Mouse (Mus musculus): ENCODE measurements around the gene Ankrd13b.

DNA sequence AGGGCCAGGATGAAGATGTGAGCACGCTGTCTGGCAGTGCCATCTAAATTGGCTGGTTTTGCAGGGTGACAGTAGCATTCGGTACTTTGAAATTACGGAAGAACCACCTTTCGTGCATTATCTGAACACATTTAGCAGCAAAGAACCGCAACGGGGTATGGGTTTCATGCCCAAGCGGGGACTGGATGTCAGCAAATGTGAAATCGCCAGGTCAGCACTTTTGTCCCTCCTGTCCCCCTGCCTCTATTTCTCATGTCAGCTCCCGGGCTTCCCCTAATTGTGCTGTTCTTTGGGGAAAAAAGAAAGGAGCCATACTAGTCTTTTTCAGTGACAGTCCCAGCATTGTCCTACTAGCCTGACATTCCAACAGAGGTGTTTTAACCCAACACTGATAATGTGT, 21.1 kb downstream of the Ankrd13b start:
- no peak for TF ChIP-seq EP300 (IDR thresholded peaks at IDR 0.05; ENCODE audit: low read depth in 1 of 2, low read length in 2 of 2)
- TF ChIP-seq MXI1 (IDR thresholded peaks at IDR 0.05; ENCODE audit: low read depth, low read length): no peak
- TF ChIP-seq POLR2A (IDR thresholded peaks at IDR 0.05; ENCODE audit: control insufficient read depth in 1 of 2, insufficient read depth in 1 of 2, low read depth in 1 of 2, low read length in 2 of 2, poor library complexity in 1 of 2): no peak
- no peak for TF ChIP-seq USF1 (IDR thresholded peaks at IDR 0.05; ENCODE audit: low read depth, low read length)
